Mouse (Mus musculus) effector memory CD4-positive, alpha-beta T cell, adult 7 months (primary cell): ENCODE results near the gene Gm10486. TPM values are rescaled to one million over a fixed set of nuclear protein-coding genes. Genes with fewer than 3 reads are reported as not detected.

Experiments used
- polyA plus RNA-seq: library from polyadenylated mRNA; unstranded; fragments of 100-300 nt; shearing (Covaris generic); gene quantifications from one replicate; pipeline ENCODE4 v1.2.1, GENCODE M21; 2017

Gene Gm10486
- not detected for polyA plus RNA-seq

GRCm38 (mm10) chrX:35067084-35067483 is at the start of gene Gm10486:
Gm10486 (plus strand) TSS chrX:35067384.

